Mouse (Mus musculus): Measurements from ENCODE around the gene Slc25a29. TPM values are rescaled to one million over a fixed set of nuclear protein-coding genes. Genes with fewer than 3 reads are reported as not detected.

Gene Slc25a29
- 29.2 and 29.7 TPM in 2 replicates for polyA plus RNA-seq (2015; fragmentation: Nextera tagmentation; extraction: Ambion mirVana)

GRCm38 (mm10) chr12:108835840-108836409 is at the start of gene Slc25a29, which contains the start of gene Slc25a47:
Gene Slc25a29, minus strand, starts transcription at chr12:108835883.
Gene Slc25a47, plus strand, starts transcription at chr12:108836046.
- H3K27me3 ChIP-seq = no peaks in the 10 kb centered on the region
- no peaks in the 10 kb centered on the region for H3K9me3 ChIP-seq
- H3K36me3 ChIP-seq = no peaks in the 10 kb centered on the region; the same call in 1 of the 2 replicates
- peak within 1 kb of the TSS; percentile 93 for H3K4me2 ChIP-seq (replicated peaks)
- peaks cover 70% of the 10 kb centered on the region for H3K4me1 ChIP-seq
- H3K9ac ChIP-seq (replicated peaks) = peak within 1 kb of the TSS; percentile 80
- H3K27ac ChIP-seq (replicated peaks) = peak within 1 kb of the TSS; percentile 86
- under 1% methylated on average over 53 of the region's 53 CpGs for WGBS
- ATAC-seq (replicated peaks) = peak; percentile 98
- H3K4me3 ChIP-seq = peak within 1 kb of the TSS; percentile 91

GRCm38 (mm10) chr12:108882776-108883175 is 47.1 kb upstream of the Slc25a29 start:
- 94% methylated on average over 8 of the region's 8 CpGs for WGBS
- Histone ChIP-seq H3K27me3 (no peaks in the 10 kb centered on the region), H3K4me3 (no peak overlapping the region), H3K9me3 (no peaks in the 10 kb centered on the region), H3K4me1 (no peaks in the 10 kb centered on the region), H3K4me2 (replicated peaks) (no peak overlapping the region), H3K27ac (replicated peaks) (no peak overlapping the region), H3K9ac (replicated peaks) (no peak overlapping the region), H3K36me3 (peaks cover 72% of the 10 kb centered on the region)
- no peak for ATAC-seq (replicated peaks)

GRCm38 (mm10) chr12:108881192-108881591 is 45.5 kb upstream of the Slc25a29 start:
- H3K4me2 ChIP-seq (replicated peaks) = no peak overlapping the region

DNA sequence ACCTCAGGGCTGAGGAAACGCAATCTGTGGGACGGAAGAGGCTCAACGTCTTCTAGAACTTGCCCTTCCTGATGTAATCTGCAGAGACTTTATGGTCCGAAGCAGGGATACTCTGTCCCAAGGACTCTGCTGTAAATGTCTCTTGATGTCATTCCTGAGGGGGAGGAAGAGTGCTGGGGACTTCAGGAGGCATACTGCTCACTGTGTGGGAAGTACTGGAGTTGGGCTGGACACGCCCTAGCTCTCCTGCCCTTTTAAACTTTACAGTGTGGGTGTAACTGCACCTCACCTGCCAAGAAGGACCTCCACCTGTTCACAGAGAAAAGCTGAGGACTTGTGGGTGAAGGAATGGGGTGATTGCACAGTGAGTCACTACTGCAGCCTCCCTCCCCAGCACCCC is 44.9 kb upstream of the Slc25a29 start:
- no peak overlapping the region for H3K4me2 ChIP-seq (replicated peaks)
- H3K9ac ChIP-seq (replicated peaks) = no peak overlapping the region
- no peak for ATAC-seq (replicated peaks)
- H3K4me3 ChIP-seq = no peak overlapping the region
- H3K27me3 ChIP-seq = no peaks in the 10 kb centered on the region
- H3K9me3 ChIP-seq = no peaks in the 10 kb centered on the region
- H3K36me3 ChIP-seq = peaks cover 56% of the 10 kb centered on the region
- H3K27ac ChIP-seq (replicated peaks) = no peak overlapping the region
- WGBS = 93% methylated on average over 5 of the region's 5 CpGs
- no peaks in the 10 kb centered on the region for H3K4me1 ChIP-seq

More at GRCm38 (mm10) chr12:108881192-108881591, 45.5 kb upstream of the Slc25a29 start:
- WGBS = 91% methylated on average over 3 of the region's 3 CpGs
- no peak overlapping the region for H3K4me3 ChIP-seq
- H3K27ac ChIP-seq (replicated peaks) = no peak overlapping the region
- H3K27me3 ChIP-seq = no peaks in the 10 kb centered on the region
- no peak for ATAC-seq (replicated peaks)
- no peaks in the 10 kb centered on the region for H3K9me3 ChIP-seq
- H3K4me1 ChIP-seq = no peaks in the 10 kb centered on the region
- H3K36me3 ChIP-seq = peaks cover 62% of the 10 kb centered on the region
- no peak overlapping the region for H3K9ac ChIP-seq (replicated peaks)

GRCm38 (mm10) chr12:108879138-108879537 is 43.5 kb upstream of the Slc25a29 start:
- ATAC-seq (replicated peaks) = no peak
- Histone ChIP-seq H3K4me2 (replicated peaks) (no peak overlapping the region), H3K27me3 (no peaks in the 10 kb centered on the region), H3K27ac (replicated peaks) (no peak overlapping the region), H3K4me1 (no peaks in the 10 kb centered on the region), H3K9ac (replicated peaks) (no peak overlapping the region), H3K36me3 (peaks cover 56% of the 10 kb centered on the region), H3K4me3 (no peak overlapping the region), H3K9me3 (no peaks in the 10 kb centered on the region)
- 91% methylated on average over 4 of the region's 4 CpGs for whole genome bisulfite sequencing

- H3K27me3 ChIP-seq = no peaks in the 10 kb centered on the region
- no peaks in the 10 kb centered on the region for H3K9me3 ChIP-seq
- peaks cover 67% of the 10 kb centered on the region for H3K36me3 ChIP-seq
- no peak overlapping the region for H3K27ac ChIP-seq (replicated peaks)
- H3K4me2 ChIP-seq (replicated peaks) = no peak overlapping the region
- no peaks in the 10 kb centered on the region for H3K4me1 ChIP-seq
- H3K4me3 ChIP-seq = no peak overlapping the region
- no peak for ATAC-seq (replicated peaks)
- H3K9ac ChIP-seq (replicated peaks) = no peak overlapping the region
- 96% methylated on average over 5 of the region's 5 CpGs for WGBS
Measured at GRCm38 (mm10) chr12:108873122-108873521, 37.4 kb upstream of the Slc25a29 start.

DNA sequence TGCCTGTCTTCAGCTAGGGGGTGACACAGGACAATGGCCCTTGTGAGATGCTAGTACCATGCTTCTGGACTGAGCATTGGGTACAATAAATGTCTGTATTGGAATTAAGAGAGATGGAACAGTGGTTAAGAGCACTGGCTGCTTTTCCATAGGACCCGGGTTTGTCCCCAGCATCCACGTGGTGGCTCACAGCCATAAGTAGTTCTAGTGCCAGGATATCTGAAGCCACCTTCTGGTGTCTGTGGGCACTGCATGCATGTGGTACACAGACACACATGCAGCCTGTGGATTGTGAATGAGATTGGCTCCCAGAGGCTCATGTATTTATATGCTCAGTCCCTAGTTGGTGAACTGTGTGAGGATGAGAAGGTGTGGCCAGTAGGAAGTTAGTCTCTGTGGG is 33.9 kb upstream of the Slc25a29 start:
- H3K4me1 ChIP-seq = no peaks in the 10 kb centered on the region
- 84% methylated on average over 2 of the region's 2 CpGs for WGBS
- H3K27me3 ChIP-seq = no peaks in the 10 kb centered on the region
- no peak overlapping the region for H3K9ac ChIP-seq (replicated peaks)
- H3K4me3 ChIP-seq = no peak overlapping the region
- no peaks in the 10 kb centered on the region for H3K9me3 ChIP-seq
- peaks cover 80% of the 10 kb centered on the region for H3K36me3 ChIP-seq
- no peak overlapping the region for H3K27ac ChIP-seq (replicated peaks)
- no peak for ATAC-seq (replicated peaks)
- no peak overlapping the region for H3K4me2 ChIP-seq (replicated peaks)

DNA sequence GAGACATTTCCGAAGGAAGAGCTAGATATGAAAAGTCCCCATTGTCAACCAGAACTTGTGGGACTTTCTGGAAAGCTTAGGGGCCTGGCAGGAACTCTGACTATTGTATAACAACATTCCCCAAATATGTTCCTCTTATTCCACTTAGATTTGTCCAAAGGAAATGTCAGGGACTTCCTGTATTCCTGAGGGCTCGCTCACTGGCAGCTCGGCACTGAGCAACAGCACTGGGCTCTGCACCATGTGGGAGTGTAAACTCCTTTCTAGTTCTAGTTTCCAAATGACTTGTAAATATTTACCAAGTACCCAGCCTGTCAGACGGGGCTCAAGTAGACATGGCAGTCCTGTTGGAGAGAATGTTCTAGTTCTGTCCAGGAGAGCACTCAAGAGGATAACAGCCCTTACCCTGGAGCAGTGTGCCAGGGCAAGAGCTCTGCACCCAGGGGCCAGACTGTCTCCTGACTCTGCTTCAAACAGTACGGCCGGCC is 29.4 kb upstream of the Slc25a29 start:
- 89% methylated on average over 6 of the region's 6 CpGs for WGBS
- Histone ChIP-seq H3K9ac (replicated peaks) (no peak overlapping the region), H3K4me1 (no peaks in the 10 kb centered on the region), H3K27ac (replicated peaks) (no peak overlapping the region), H3K27me3 (no peaks in the 10 kb centered on the region), H3K36me3 (peaks cover 89% of the 10 kb centered on the region), H3K4me2 (replicated peaks) (no peak overlapping the region), H3K9me3 (no peaks in the 10 kb centered on the region), H3K4me3 (no peak overlapping the region)
- ATAC-seq (replicated peaks) = no peak

GRCm38 (mm10) chr12:108858486-108858885 is 22.8 kb upstream of the Slc25a29 start:
- 91% methylated on average over 5 of the region's 5 CpGs for WGBS
- ATAC-seq (replicated peaks) = no peak

GRCm38 (mm10) chr12:108857589-108858184 is 22.0 kb upstream of the Slc25a29 start:
- H3K27ac ChIP-seq (replicated peaks) = no peak overlapping the region
- H3K4me3 ChIP-seq = no peak overlapping the region
- H3K27me3 ChIP-seq = no peaks in the 10 kb centered on the region
- H3K4me2 ChIP-seq (replicated peaks) = no peak overlapping the region
- peaks cover 24% of the 10 kb centered on the region for H3K36me3 ChIP-seq
- no peak overlapping the region for H3K9ac ChIP-seq (replicated peaks)
- no peak for ATAC-seq (replicated peaks)
- no peaks in the 10 kb centered on the region for H3K9me3 ChIP-seq
- H3K4me1 ChIP-seq = no peaks in the 10 kb centered on the region
- 93% methylated on average over 7 of the region's 7 CpGs for WGBS

More at GRCm38 (mm10) chr12:108858486-108858885, 22.8 kb upstream of the Slc25a29 start:
- H3K36me3 ChIP-seq = peaks cover 32% of the 10 kb centered on the region
- H3K4me3 ChIP-seq = no peak overlapping the region
- no peak overlapping the region for H3K4me2 ChIP-seq (replicated peaks)
- no peaks in the 10 kb centered on the region for H3K4me1 ChIP-seq
- no peaks in the 10 kb centered on the region for H3K9me3 ChIP-seq
- no peaks in the 10 kb centered on the region for H3K27me3 ChIP-seq
- H3K27ac ChIP-seq (replicated peaks) = no peak overlapping the region
- H3K9ac ChIP-seq (replicated peaks) = no peak overlapping the region

- H3K27me3 ChIP-seq = no peaks in the 10 kb centered on the region
- H3K36me3 ChIP-seq = peaks cover 19% of the 10 kb centered on the region
- no peak overlapping the region for H3K27ac ChIP-seq (replicated peaks)
- ATAC-seq (replicated peaks) = no peak
- H3K9me3 ChIP-seq = no peaks in the 10 kb centered on the region
- no peak overlapping the region for H3K9ac ChIP-seq (replicated peaks)
- no peak overlapping the region for H3K4me2 ChIP-seq (replicated peaks)
- no peaks in the 10 kb centered on the region for H3K4me1 ChIP-seq
- no peak overlapping the region for H3K4me3 ChIP-seq
- 90% methylated on average over 7 of the region's 7 CpGs for WGBS
Measured at GRCm38 (mm10) chr12:108857109-108857508, 21.4 kb upstream of the Slc25a29 start.

- ATAC-seq (replicated peaks) = no peak
- no peaks in the 10 kb centered on the region for H3K27me3 ChIP-seq
- H3K4me3 ChIP-seq = no peak overlapping the region
- H3K9ac ChIP-seq (replicated peaks) = no peak overlapping the region
- 94% methylated on average over 8 of the region's 8 CpGs for WGBS
- H3K4me1 ChIP-seq = no peaks in the 10 kb centered on the region
- no peak overlapping the region for H3K27ac ChIP-seq (replicated peaks)
- H3K4me2 ChIP-seq (replicated peaks) = no peak overlapping the region
- H3K36me3 ChIP-seq = peaks cover 15% of the 10 kb centered on the region
- no peaks in the 10 kb centered on the region for H3K9me3 ChIP-seq
Measured at GRCm38 (mm10) chr12:108856186-108856585, 20.5 kb upstream of the Slc25a29 start.

Data from forebrain, embryonic 15.5 days (tissue).